In the genomic region with DNA sequence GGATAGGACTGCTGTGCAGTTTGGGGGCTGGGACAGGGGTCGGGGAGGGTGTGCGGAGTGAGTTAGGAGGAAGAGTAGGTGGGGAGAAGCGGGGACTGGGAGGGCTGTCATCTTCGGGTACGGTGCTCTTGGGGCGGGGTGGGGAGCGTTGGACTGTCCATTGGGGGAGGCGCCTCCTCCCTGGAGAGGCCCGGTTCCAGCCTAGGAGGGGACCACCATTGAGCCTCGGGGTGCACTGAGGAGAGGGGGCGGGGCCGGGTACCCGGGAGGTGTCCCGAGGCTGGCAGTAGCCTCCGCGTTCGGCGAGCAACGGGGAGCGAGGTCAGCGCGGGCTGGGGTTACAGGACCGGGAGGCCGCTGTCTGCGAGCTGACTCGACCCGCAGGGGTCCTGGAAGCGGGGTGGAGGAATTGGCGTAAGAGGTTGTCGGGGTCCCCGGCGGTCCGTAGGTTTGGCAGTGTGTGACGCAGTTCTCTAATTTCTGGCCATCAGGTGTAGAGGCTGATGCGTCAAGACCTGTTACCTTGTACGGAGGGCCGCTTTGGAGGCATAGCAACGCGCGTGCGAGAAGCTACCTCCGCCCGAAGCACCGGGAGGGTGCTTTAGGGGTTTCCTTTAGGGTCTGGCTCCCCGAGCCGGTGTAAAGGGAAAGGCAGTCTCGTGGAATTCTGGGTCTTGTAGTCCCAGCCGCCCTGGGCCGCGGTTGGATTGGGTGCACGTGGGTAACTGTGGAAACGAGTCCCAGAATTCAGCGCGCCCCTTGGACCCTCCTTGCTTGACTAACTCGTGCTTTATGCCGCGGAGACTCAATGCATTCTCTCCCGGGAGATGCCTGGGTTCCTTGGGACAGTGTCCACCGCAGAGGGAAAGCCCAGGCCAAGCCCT, we compare ENCODE assay signal across 7 mouse cellular contexts. TPM values are rescaled to one million over a fixed set of nuclear protein-coding genes. Genes with fewer than 3 reads are reported as not detected.
DNase-seq lines count a peak whose midpoint lies in the region; ATAC-seq and TF ChIP-seq lines count a peak whose summit lies in the region.

No protein-coding gene starts in this region.

- H3K27me3 ChIP-seq in kidney, adult 2 months (replicated peaks; ENCODE audit: control insufficient read depth, insufficient read depth, low read length), result no peaks in the 10 kb centered on the region
- H3K27me3 ChIP-seq in limb, embryonic 12.5 days, result no peaks in the 10 kb centered on the region
- no peaks in the 10 kb centered on the region for H3K27me3 ChIP-seq in midbrain, embryonic 15.5 days (replicated peaks)
- peaks cover 1% of the 10 kb centered on the region; the same call in 1 of the 2 replicates for H3K27me3 ChIP-seq in spleen, adult 2 months (ENCODE audit: control insufficient read depth, insufficient read depth, low read length)

- TF ChIP-seq POLR2A in kidney, adult 2 months (IDR thresholded peaks at IDR 0.05; ENCODE audit: low read depth, low read length), result no peak
- no peak for TF ChIP-seq POLR2A in spleen, adult 2 months (IDR thresholded peaks at IDR 0.05; ENCODE audit: low read depth, low read length)

- peak overlapping the region; percentile 91 for H3K4me3 ChIP-seq in kidney, adult 2 months (ENCODE audit: insufficient read depth, low read depth, low read length)
- peak overlapping the region; percentile 84 for H3K4me3 ChIP-seq in limb, embryonic 12.5 days (replicated peaks)
- H3K4me3 ChIP-seq in midbrain, embryonic 15.5 days, result peak overlapping the region; percentile 97
- peak overlapping the region; percentile 98 for H3K4me3 ChIP-seq in spleen, adult 2 months (ENCODE audit: extremely low read depth, insufficient read depth, insufficient read length)

- peak; percentile 38 for ATAC-seq in limb, embryonic 12.5 days (ENCODE audit: insufficient number of reproducible peaks, insufficient read depth, low FRiP score, low TSS enrichment, low read depth)
- ATAC-seq in midbrain, embryonic 15.5 days (replicated peaks), result peak; percentile 76

- no peaks in the 10 kb centered on the region for H3K9me3 ChIP-seq in limb, embryonic 12.5 days
- no peaks in the 10 kb centered on the region for H3K9me3 ChIP-seq in midbrain, embryonic 15.5 days

- H3K9ac ChIP-seq in limb, embryonic 12.5 days (replicated peaks), result peak overlapping the region; percentile 71
- H3K9ac ChIP-seq in midbrain, embryonic 15.5 days, result peak overlapping the region; percentile 76

- DNase-seq in adrenal gland, adult 8-10 months, result peak; percentile 87
- DNase-seq in embryo, embryonic 11.5 days (ENCODE audit: low read depth, low spot score), result peak; percentile 83
- DNase-seq in heart, adult 18-20 months, result peak; percentile 92
- peak; percentile 96 for DNase-seq in kidney, adult 2 months
- DNase-seq in spleen, adult 2 months (ENCODE audit: low read depth in 1 of 2, low spot score in 2 of 2), result peak; percentile 41 to 75

- WGBS in kidney, adult 2 months, result under 1% methylated on average over 59 of the region's 59 CpGs
- under 1% methylated on average over 56 of the region's 59 CpGs for WGBS in limb, embryonic 12.5 days
- 1% methylated on average over 59 of the region's 59 CpGs for WGBS in midbrain, embryonic 15.5 days
- WGBS in spleen, adult 2 months, result under 1% methylated on average over 58 of the region's 59 CpGs

- peak overlapping the region; percentile 97 for H3K4me2 ChIP-seq in limb, embryonic 12.5 days
- peak overlapping the region; percentile 91 for H3K4me2 ChIP-seq in midbrain, embryonic 15.5 days

- no peaks in the 10 kb centered on the region for H3K36me3 ChIP-seq in kidney, adult 2 months (ENCODE audit: control insufficient read depth, insufficient read depth, low read length)
- H3K36me3 ChIP-seq in limb, embryonic 12.5 days, result no peaks in the 10 kb centered on the region
- H3K36me3 ChIP-seq in midbrain, embryonic 15.5 days (replicated peaks), result no peaks in the 10 kb centered on the region
- H3K36me3 ChIP-seq in spleen, adult 2 months (ENCODE audit: control insufficient read depth, insufficient read depth, low read length), result no peaks in the 10 kb centered on the region

- no peak for TF ChIP-seq CTCF in kidney, adult 2 months (conservative IDR thresholded peaks at IDR 0.05; ENCODE audit: insufficient read depth, insufficient read length, low read depth, low read length)
- no peak for TF ChIP-seq CTCF in spleen, adult 2 months (IDR thresholded peaks at IDR 0.05; ENCODE audit: extremely low read depth, insufficient read depth, insufficient read length, insufficient replicate concordance)

- peaks cover 5% of the 10 kb centered on the region for H3K4me1 ChIP-seq in kidney, adult 2 months (ENCODE audit: control insufficient read depth, insufficient read depth, low read length)
- H3K4me1 ChIP-seq in limb, embryonic 12.5 days (replicated peaks), result peaks cover 2% of the 10 kb centered on the region; the same call in 1 of the 2 replicates
- peaks cover 19% of the 10 kb centered on the region for H3K4me1 ChIP-seq in midbrain, embryonic 15.5 days
- H3K4me1 ChIP-seq in spleen, adult 2 months (ENCODE audit: control insufficient read depth, insufficient read depth, insufficient read length), result no peaks in the 10 kb centered on the region; the same call in 1 of the 2 replicates

- peak overlapping the region; percentile 21 for H3K27ac ChIP-seq in kidney, adult 2 months (ENCODE audit: insufficient read depth, low read depth, low read length)
- peak overlapping the region; percentile 96 for H3K27ac ChIP-seq in limb, embryonic 12.5 days
- peak overlapping the region; percentile 96 for H3K27ac ChIP-seq in midbrain, embryonic 15.5 days
- no peak overlapping the region for H3K27ac ChIP-seq in spleen, adult 2 months (ENCODE audit: insufficient read depth, low read length)

RNA-seq across cellular contexts. Expression of a gene that starts 11.3 kb away (rescaled TPM):
- 10 to 100 TPM; 35.7 to 57.0 (median 46.4) TPM for total RNA-seq in adrenal gland, adult 8-10 months (2022)
- 10 to 100 TPM; 16.3 to 18.8 TPM for total RNA-seq in heart, adult 18-20 months (2021)
- polyA plus RNA-seq in kidney, adult 2 months (2012; rRNA removed), result 12.3 and 14.2 TPM in 2 replicates
- polyA plus RNA-seq in limb, embryonic 12.5 days (2016; fragmentation: Nextera tagmentation; extraction: Ambion mirVana), result 42.2 and 43.3 TPM in 2 replicates
- 46.7 and 52.2 TPM in 2 replicates for polyA plus RNA-seq in midbrain, embryonic 15.5 days (2015; fragmentation: Nextera tagmentation; extraction: Ambion mirVana)
- 1.2 and 1.3 TPM in 2 replicates for polyA plus RNA-seq in spleen, adult 2 months (2012; rRNA removed)
